Mouse (Mus musculus): ENCODE measurements around the gene Gid4.
"Not testable (repeated sequence)": the region's sequence is repeated elsewhere in the genome, so short reads cannot be mapped to it uniquely, and the experiment has no call there.

Gid4 gene

DNA sequence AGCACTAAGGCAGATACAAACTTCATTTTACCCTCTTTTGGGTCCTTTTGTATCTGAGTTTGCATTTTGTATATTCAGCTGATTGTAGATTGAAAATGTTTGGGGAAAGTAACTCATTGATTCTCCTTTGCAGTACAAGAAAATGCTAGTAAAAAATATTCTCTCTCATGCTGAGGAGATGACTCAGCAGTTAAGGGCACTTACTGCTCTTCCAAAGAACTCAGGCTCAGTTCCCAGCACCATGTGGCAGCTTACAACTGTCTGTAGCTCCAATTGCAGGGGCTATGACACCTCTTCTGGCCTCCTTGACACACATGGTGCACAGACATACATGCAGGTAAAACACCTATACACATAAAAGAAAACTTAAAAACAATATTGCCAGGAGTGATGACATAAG is 16.6 kb downstream of the Gid4 start:
- no peak for DNase-seq

DNA sequence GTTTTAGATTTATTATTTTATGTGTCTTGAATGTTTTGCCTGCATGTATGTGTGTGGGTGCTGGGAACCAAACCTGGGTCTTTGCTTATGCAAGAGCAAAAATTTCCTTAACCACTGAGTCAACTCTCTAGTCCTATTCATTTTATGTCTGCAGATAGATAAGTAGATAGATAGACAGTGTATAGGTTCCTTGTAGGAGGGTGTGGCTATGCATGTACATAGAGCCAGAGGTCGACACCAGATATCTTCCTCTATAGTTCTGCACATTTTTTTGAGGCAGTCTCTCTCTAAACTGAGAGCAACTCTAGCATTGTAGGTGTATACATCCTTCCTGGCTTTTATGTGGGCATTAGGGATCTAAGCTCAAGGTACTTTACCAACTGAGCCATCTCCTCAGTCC is 18.2 kb downstream of the Gid4 start:
- no peak for DNase-seq

DNA sequence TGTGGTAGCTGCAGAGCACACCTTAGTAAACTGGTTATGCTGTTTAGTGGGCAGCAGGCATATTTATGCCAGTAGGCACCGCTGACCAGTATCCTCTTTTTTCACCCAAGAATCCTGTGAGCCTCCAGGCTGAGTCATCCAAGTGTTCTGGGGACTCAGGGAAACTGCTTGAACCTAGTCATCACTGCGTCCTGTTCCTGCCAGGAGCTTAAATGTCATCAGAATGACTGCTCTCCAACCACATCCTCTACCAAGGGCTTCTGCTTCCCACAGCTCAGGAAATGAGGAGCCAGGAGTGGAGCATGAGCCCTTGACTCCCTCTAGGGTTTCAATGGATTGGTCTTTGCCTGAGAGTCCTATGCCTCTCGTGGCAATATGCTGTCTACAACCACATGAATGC is 19.7 kb downstream of the Gid4 start:
- DNase-seq = no peak

DNA sequence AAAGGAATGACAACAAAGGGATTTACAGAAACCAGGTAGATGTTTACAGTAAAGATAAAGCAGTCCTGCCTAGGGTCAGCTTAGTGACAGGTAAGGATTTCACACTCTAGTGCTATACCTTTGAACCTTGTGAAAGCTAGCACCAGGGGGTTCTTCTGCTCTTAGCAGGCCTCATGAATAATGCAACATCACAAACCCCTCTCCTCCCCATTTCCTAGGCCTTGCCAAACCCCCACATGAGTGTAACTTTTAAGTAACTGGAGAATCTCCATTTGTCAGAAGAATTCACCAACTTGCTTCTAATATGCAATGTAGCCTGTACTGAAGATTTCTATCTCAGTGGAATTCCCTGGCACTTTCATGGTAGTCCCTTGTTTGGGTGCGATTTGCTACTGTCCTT is 22.7 kb downstream of the Gid4 start:
- not testable (repeated sequence) for DNase-seq

DNA sequence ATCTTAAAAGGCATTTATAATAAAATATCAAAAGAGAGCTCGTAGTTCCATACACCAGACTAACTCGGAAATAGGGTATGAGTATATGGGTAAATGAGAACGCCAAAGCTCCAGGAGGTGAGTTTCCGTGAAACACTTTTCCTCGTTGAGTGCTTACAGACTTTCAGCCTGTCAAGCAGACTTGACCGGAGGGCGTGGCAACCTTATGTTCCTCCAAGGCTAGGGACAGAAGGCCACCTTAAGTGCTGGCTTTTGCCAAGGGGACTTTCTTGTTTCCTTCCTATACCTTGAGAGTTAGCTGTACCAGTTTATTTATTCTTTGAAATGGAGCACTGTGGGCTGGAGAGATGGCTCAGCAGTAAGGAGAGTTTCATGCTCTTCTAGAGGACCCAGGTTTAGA is 23.2 kb downstream of the Gid4 start:
- DNase-seq = no peak

DNA sequence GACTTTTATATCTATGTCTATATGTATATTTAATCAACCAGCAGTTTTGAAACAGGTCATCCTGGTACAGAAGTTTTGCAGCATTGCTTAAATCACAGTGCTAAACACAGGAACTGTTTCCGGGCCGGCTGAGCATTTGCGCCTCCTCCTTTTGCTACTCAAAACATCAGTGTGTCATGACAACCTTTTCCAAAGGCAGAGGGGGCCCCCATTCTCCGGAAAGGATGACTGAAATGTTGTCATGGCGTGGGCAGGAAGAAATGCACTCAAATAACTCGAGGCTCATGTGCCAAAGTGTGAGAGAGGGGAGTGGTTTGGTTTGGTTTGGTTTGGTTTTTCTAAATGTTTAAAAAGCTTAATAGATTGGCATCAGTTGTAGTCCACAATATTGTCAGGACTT is 26.0 kb downstream of the Gid4 start:
- no peak for DNase-seq

DNA sequence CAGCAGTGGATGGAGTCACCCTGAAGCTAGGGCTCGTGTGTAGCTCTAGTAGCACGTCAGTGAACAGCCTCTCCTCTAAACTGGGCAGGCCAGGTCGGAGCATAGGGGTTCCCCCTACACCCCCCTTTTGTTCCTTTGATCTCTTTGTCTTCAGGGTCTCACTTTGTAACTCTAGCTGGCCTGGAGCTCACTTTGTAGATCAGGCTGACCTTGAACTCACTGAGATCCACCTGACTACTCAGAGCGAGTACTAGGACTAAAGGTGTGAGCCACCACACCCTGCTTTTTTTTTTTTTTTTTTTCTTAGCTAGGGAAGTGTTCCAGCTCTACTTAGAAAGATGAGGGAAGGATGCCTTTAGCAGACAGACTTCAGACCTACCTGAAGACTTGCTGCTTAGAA is 27.1 kb downstream of the Gid4 start:
- DNase-seq = no peak

DNA sequence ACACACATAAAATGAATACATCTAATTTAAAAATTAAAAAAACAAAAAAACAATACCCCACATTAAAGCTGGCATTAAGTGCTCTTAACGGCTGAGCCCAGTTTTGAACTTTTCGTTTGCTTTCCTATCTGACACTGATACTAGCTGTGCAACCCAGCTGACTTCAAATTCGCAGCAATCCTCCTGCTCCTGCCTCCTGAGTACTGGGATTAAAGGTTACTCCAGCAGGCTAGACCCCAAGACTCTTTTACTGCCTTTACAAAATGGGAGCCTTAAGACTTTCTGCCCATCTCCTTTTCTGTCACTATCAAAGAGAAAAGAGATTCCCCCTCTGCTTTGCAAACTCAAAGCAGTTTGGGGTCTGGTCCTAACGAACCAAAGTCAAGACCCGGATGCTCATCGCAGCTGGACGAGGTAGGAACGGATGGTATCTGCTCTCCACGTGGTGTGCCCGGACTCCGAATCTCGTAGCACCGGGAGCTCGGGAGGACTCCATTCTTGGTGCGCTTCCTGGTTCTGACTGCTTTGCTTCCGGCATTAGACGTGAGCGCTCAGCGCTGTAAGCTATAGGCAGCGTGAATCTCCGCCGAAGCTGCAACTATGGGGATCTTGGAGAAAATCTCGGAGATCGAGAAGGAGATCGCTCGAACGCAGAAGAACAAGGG is 37.3 kb downstream of the Gid4 start, which contains the start of gene Drg2:
Drg2 (plus strand) TSS at position 512 of the 665 bp plus-strand sequence.
- peak; percentile 84 for DNase-seq

DNA sequence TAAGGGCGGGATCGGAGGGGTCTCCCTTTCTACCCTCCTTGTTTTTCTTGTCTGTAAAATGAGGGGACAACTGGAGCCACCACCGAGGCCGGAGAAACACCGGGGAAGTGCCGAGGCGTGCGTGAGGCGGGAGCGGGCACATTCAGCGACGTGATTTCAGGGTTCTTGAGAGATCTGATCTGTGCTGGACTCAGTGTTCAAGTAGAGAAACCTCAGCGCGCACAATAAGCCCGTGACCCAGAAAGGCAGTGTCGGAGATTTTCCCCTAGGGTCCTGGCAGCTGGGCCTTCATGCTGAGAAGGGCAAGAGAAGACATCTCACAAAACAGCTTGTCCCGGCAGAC is 37.8 kb downstream of the Gid4 start:
- DNase-seq = no peak

DNA sequence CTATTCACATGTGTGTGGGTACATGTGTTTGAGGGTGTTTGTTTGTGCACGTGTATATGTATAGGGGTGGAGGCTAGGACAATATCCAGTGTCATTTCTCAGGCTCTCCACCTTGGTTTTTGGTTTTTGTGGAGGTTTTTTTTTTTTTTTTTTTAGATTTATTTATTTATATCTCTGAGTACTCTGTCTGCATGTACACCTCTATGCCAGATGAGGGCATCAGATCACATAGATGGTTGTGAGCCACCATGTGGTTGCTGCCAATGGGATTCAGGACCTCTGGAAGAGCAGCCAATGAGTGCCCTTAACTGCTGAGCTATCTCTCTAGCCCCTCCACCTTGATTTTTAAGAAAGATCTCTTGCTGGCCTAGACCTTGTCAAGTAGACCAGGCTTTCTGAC is 41.0 kb downstream of the Gid4 start:
- DNase-seq = no peak

DNA sequence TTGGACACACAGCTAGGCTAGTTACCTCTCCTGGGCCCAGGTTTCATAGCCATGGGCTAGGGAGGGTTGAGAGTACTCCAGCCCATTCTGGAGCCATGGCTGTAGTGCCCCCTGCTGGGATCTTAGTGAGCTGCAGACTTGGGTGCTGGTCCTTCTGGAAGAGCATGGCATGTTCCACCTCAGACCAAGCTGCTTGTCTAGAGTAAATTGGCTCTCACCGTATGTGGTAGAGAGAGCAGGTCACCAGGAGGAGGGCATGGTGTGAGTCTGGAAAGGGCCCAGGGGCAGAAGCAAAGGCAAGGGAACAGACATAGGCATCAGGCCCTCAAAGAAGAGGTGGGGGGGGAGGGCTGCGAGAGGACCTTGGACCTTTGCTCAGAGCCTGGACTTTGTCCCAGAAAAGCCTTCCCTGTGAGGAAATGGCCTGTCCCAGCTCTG is 49.0 kb downstream of the Gid4 start:
- DNase-seq = peak; percentile 82

DNA sequence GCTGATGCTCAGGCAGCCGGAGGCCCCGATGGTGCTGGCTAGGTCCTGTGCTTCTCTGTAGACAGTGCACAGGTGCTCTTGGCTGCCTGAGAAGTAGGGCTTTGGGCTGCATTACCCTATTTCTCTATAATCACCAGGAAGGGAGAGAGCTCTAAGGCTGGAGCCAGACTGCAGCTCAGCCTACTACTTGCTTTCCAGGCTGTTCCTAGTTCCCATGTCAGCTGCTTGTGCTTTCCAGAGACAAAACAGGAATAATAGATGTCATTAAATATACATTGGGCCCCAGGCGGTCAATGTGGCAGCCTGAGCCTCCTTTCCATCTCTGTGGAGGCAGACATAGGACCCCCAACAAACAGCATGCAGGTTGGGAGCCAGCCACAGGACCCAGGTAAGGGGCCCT is 52.1 kb downstream of the Gid4 start, which contains the start of gene Myo15:
Myo15 (plus strand) TSS at position 301 of the 400 bp plus-strand sequence.
- DNase-seq = no peak

DNA sequence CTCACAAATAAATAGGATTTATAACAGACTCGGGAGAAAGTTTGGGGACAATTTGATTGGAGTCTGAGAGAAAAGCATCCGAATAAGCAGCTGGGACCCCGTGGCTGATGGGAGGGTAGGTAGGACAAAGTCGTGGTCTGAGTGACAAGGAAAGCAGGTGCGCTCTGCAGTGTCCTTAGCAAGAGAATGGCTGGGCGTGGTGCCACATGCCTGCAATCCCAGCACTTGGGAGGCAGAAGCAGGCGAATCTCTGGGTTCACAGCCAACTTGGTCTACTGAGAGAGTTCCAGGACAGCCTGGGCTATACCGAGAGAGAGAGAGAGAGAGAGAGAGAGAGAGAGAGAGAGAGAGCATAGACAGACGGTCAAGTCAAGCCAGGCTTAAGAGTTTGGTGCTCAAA is 53.8 kb downstream of the Gid4 start:
- no peak for DNase-seq

DNA sequence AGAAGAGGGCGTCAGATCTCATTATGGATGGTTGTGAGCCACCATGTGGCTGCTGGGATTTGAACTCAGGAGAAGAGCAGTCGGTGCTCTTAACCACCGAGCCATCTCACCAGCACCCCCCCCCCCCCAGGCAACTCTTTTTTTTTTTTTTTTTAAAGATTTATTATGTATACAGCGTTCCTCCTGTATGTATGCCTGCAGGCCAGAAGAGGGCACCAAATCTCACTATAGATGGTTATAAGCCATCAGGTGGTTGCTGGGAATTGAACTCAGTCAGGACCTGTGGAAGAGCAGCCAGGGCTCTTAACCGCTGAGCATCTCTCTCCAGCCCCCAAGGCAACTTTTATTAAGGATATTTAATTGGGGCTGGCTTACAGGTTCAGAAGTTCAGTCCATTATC is 57.6 kb downstream of the Gid4 start:
- no peak for DNase-seq

DNA sequence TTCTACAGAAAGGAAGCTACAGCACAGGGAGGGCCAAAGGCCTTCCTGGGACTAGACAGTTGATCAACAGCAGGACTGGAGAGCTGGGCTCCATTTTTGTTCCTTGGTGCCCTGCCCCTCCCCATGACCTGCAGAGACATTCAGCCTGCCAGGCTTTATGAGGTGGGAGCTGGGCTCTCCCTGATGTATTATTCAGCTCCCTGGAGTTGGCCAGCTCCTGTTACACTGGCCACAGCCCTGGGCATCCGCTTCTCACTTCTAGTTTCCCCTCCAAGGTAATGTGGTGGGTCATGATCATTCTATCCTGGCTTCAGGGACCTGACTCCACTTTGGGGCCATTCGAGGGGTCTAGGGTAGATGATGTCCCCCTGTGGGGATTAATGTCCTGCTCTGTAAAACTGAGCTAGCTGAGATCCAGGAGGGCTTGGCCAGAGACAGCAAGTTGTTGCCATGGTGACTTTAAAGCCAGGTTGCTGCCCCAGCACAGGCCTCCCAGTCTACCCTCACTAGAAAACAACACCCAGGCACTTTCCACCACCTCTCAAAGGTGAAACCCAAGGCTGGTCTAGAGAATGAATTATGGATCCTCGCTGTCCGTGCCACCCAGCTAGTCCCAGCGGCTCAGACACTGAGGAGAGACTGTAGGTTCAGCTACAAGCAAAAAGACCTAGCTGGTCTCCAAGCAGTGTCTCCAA is 58.9 kb downstream of the Gid4 start:
- DNase-seq = no peak

DNA sequence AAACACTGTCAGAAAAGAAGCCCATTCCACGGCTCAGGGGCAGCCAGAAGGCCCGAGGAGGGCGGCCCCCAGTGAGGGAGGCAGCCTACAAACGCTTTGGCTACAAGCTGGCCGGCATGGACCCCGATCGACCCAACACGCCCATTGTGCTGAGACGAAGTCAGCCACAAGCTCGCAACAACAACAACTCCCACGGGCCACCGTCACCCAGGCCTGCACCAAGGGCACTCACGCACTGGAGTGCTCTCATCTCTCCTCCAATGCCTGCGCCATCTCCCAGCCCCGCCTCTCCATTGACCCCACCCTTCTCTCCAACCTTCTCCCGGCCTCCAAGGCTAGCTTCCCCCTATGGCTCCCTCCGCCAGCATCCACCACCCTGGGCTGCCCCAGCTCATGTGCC is 61.2 kb downstream of the Gid4 start:
- no peak for DNase-seq

DNA sequence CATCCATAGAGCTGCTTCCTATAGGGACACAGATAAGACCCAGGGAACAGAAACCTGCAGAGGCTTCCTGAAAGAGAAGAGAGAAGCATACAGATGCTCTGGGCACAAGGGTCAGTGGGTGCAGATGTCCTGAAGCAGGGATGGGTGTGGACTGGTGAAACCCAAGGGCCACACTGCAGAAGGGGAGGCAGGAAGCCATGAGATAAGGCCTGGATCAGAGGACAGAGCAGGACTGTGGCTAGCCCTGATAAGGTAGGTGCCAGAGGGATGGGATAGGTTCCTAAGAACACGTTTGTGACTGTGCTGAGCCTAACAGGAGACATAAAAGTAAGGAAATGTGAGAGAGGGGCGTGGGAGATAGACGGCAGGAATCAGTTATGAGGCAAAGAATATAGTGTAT is 69.3 kb downstream of the Gid4 start:
- no peak for DNase-seq

DNA sequence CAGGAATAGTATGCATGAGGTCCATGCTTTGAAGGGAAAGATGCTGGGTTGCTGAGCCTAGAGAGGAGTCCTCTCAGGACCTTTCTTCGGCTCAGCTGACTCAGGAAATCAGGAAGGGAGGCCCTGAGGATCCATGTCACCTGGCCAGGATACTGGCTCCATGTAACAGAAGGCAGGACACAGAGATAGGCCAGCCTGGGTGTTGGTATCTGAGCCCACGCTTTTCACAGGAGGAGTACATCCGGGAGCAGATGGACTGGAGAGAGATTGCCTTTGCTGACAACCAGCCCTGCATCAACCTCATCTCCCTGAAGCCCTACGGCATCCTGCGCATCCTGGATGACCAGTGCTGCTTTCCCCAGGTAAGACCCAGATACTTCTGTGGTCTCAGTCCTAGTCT is 75.8 kb downstream of the Gid4 start:
- peak; percentile 59 for DNase-seq

DNA sequence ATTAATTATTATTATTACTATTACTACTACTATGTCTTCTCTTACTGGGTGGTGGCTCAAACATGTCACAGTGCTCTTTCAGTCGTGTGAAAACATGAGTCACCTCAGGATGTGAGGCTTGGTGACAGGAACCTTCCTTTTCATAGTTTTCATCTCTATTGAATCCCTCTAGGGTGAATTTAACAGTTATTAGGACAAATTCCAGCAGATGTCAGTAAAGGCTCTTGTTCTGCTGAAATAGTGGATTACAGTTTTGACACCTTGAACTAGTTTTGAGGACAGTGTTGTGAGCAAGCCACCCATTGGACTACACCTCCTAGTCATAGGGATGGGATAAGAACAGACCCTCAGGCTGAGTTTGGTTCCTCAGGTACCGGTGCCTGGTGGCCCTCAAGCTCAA is 78.7 kb downstream of the Gid4 start:
- DNase-seq = no peak
